Mouse (Mus musculus) lung, postnatal 4 days (tissue): ENCODE measurements around the gene Sema3b.
"Not testable (repeated sequence)": the region's sequence is repeated elsewhere in the genome, so short reads cannot be mapped to it uniquely, and the experiment has no call there.

ENCODE experiments used
- DNase-seq, 2 experiments: peaks; one replicate each; pipeline ENCODE4 v3.0.0; 2021

Sema3b gene

DNA sequence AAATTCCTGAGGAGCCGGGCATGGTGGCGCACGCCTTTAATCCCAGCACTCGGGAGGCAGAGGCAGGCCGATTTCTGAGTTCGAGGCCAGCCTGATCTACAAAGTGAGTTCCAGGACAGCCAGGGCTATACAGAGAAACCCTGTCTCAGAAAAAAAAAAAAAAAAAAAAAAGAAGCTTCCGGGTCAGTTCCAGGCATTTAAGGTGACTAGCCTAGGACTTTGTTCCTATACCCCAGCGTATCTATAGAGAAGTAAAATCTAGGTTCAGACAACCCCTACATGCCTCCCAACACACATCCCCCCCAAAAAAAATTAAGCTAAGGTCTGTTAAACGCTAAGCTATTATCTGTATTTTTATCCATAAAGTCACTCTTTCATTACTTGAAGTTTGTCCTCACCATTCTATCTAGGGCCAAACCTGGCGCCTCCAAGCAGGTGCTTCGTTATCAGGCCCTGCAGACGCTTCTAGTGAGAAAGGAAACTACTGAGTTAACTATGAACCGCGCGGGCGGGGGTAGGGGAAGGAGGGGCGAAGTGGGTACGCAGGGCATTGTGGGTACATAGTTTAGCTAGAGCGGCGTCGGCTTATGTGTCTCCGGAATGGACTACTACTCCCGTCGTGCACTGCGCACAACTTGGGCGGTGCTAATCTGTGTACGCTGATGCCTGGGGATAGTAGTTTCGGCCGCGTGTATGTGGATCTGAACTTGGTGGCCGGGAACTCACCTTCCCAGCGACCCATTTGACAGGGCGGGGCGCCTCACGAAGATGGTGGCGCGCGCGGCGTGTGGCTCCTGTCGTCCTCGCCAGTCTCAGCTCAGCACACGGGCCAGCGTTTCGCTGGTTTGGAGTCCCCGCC, 21.8 kb downstream of the Sema3b start, which contains the start of gene Ifrd2:
Gene Ifrd2, plus strand, starts transcription at position 669 of the 859 bp plus-strand sequence.
- DNase-seq = peak; percentile 98 to 99

DNA sequence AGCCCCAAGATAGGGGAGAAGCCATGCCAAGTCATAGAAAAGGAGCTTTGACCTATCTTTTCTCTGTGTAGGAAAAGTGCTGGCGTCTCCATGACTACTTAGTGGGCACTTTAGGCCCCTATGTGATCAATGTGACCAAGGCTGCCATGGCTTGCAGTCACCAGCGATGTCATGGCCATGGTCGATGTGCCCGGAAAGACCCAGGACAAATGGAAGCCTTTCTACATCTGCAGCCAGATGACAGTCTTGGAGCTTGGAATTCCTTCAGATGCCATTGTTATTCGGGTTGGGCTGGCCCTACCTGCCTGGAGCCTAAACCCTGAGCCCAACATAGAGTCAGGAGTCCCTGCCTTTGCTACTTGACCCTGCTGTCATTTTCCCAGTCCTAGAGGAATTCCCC, 22.5 kb downstream of the Sema3b start:
- no peak for DNase-seq

DNA sequence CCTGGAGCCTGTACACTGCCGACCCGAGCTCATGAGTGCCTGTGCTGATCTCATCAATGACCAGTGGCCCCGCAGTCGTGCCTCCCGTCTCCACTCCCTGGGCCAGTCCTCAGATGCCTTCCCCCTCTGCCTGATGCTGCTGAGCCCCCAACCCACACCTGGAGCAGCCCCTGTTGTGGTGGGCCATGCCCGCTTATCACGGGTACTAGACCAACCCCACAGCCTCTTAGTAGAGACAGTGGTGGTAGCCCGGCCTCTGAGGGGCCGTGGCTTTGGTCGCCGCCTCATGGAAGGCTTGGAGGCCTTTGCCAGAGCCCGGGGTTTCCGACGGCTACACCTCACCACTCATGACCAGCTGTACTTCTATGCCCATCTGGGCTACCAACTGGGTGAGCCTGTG, 25.9 kb downstream of the Sema3b start:
- no peak for DNase-seq

DNA sequence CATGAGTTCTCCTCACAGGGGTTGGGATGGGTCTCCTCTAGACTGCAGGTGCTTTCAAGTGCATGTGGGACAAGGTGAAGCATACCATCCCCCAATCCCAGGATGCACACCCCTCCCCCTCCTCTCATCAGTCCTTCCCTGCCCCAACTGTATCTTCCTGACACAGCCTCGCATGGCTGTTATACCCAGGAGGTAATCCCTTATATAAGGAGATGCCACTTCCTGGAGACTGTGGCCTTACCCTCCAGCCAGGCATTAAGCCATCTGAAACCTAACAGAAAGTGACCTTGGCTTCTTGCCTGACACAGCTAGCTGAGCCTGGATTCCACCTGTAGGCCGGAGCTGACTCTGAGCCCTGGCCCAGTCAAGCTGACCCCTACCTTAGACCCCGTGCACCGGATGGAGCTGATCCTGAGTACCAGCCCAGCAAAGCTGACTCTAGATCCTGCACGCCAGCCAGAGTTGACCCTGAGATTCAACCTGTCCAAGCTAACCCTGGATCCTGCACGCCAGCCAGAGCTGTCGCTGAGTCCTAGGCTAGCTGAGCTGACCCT, 26.4 kb downstream of the Sema3b start:
- no peak for DNase-seq

DNA sequence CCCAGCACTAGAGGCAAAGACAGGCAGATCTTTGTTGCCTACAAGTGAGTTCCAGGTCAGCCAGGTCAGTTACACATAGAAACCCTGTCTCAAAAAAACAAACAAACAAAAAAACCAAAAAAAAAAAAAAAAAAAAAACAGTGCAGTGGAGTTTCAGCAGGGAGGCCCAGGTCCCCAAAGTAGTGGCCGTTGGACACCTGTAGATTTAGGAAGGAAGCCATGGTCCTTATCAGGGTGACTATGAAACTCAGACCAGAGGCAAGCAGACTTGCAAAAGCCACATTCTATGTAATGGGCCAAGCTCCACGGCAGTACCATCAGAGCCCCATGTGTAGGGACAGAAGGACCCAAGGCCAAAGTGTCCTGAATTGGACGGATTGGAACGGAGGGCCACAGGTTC, 27.4 kb downstream of the Sema3b start:
- no peak for DNase-seq

DNA sequence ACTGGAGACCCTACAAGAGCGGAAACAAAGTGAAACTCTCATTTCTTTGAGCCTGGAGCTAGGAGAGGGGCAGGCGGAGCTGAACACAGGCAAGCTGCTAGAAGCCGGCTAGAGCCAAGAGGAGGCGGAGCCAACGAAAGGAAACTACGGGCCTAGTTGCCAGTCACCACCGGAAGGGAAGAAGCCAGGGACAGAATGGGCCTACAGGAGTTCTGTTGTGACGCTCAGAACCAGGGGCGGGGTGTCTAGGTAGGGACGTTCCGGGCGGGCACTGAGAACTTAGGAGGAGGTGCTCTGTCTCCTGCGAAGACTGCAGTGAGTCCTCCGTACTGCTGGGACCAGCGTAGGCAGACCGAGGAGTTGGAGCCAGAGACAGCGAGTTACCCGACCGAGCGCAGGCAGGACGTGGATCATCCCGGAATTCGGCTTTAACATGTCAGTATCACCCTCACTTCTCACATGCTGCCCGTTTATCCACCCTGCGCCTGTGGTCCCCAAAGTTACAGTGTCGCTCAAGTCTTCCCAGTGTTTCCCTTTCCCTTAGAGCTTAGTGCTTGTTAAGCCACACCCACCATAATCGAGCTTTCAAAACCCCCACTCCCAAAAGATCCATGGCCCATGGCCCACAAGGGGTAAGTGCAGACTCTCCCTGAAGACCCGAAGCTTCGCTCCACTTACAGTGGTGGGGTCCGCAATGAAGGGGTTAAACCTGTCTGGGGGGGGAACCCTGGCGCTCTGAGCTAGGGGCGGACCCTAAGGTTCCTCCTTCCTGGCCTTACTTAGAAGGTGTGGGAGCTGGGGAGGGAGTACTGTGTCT, 28.3 kb downstream of the Sema3b start, which contains the start of gene Hyal3:
Gene Hyal3, plus strand, starts transcription at position 318 of the 817 bp plus-strand sequence.
- peak; percentile 93 to 96 for DNase-seq

DNA sequence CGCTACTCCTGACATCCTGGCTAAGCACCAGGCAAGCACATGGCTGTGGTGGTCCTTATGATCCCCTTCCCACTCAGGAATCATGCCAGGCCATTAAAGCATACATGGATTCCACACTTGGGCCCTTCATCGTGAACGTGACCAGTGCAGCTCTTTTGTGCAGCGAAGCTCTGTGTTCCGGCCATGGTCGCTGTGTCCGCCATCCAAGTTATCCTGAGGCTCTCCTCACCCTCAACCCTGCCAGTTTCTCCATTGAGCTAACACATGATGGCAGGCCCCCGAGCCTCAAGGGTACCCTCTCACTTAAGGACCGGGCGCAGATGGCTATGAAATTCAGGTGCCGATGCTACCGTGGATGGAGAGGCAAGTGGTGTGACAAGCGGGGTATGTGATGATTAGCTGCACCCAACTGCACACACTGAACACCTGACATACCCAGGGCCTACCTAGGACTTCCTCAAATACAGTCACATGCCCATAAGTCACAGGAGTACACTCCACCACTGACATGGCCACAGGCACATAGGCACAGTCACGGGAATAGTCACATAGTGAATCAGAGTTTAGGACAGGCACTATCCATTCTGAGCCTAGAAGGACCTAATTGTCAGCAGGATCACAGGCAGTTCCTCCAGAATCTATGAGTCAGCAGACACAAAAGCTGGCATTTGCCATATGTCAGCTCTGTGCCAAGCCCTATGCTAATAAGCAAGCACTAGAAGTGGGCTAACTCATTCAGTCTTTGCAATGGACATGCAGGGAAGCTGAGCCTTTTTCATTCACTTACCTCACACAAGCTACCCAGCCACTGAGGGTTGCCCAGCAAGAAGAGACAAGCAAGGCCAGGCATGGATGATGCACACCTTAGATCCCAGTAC, 29.8 kb downstream of the Sema3b start:
- DNase-seq = no peak

DNA sequence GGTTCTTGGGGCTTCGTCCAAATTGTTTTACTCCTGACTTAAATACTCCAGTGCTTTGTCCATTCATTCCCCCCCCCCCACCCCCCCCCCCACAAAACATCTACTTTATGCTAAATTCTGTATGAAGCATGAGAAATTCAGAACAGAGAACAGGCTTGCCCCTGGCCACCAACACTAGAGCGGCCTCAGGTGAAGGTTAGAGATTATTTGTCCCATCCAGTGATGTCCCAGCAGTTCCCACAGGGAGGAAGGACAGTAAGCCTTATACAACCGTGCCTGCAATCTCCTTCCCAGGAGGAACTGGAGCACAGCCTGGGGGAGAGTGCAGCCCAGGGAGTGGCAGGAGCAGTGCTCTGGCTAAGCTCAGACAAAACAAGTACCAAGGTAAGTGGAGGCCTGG, 30.4 kb downstream of the Sema3b start, which contains the start of gene Naa80:
Gene Naa80, plus strand, starts transcription at position 301 of the 400 bp plus-strand sequence.
- no peak for DNase-seq

DNA sequence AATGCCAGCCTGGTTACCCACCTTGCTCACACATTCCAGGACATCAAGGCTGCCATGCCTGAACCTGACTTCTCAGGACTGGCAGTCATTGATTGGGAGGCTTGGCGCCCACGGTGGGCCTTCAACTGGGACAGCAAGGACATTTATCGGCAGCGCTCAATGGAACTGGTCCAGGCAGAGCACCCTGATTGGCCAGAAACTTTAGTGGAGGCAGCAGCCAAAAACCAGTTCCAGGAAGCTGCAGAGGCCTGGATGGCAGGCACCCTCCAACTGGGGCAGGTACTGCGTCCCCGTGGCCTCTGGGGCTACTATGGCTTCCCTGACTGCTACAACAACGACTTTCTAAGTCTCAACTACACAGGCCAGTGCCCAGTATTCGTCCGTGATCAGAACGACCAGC, 31.2 kb downstream of the Sema3b start:
- no peak for DNase-seq

DNA sequence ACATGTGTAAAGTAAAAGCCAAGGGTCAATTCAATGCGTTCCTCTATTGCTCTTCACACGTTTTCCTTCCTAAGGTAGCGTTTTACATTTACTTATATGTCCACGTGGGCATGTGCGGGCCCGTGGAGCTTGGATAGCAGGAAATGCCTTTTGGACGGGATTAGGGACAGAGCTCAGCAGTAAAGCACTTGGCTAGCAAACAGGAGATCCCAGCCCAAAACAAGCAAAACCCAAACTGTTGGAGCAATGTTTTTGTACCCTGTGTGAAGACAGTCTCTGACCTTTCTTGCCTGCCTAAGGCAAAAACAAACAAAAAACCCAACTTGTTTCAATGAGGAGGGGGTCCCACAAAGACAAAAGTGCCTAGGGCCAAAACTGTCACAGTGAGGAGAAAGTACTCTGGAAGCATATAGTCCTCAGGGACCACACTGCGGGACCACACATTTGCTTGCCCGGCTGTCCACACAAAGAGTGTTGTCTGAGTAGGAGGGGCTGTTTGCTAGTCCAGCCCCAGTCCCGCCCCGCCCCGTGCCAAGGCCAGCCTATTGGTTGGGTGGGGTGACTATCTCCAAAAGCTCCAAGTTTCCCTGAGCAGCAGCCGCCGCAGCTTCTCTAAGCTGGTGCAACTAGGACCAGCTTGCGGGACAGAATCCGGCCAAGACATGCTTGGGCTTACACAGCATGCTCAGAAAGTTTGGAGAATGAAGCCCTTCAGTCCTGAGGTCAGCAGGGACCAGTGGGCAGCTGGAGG, 32.5 kb downstream of the Sema3b start, which contains the start of gene Hyal1:
Gene Hyal1, plus strand, starts transcription at position 571 of the 751 bp plus-strand sequence.
- DNase-seq = peak; percentile 88

DNA sequence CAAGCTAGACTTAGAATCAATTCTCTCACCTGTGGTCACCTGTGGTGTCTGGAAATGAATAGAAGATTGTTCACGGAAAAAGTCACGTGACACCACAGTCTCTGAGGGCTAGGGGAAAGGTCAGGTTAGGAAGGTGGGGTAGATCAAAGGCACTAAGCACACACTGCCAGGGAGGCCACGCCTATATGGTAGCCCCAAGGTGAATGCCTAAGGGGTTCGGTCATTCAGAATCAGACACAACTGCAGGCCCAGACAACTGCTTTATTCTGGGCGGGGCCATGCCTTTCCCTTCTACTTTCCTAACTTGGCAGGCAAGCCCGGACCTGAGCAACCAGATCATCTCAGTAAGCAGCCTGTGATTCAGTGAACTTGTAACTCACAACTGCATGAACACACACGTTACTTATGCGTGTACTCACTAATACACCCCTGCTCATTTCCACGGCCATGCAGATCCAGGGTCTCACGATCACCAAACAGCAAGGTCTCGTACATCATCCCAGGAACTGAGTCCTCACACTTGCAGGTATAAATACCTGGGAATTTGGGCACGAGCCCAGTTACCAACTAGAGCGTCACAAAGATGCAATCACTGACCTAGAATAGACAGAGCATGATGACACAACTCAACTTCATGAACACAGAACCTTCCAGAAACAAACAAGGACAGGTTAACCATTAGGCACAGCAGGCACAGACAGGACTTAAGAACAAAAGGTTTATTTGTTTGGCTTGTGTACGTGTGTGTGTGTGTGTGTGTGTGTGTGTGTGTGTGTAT, 33.3 kb downstream of the Sema3b start:
- no peak for DNase-seq

DNA sequence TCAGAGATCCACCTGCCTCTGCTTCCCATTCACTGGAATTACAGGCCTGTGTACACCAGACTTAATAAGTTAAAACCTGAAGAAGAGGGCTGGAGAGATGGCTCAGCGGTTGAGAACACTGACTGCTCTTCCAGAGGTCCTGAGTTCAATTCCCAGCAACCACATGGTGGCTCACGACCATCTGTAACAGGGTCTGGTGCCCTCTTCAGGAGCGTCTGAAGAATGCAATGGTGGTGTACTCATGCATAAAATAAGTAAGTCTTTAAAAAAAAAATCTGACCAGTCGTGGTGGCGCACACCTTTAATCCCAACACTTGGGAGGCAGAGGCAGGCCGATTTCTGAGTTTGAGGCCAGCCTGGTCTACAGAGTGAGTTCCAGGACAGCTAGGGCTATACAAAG, 35.3 kb downstream of the Sema3b start:
- not testable (repeated sequence) for DNase-seq

DNA sequence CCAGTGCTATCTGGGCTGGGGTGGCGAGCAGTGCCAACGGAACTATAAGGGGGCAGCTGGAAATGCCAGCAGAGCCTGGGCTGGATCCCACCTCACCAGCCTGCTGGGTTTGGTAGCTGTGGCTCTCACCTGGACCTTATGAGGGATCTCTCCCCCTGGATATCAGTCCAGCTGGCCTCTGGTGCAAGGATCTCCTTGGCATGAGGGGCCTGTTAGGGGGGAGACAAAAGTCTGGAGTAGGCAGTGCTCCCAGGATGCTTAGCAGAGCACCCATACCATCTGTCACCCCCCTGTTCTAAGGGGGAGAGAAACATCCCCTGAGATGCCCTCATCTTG, 36.7 kb downstream of the Sema3b start:
- DNase-seq = no peak

DNA sequence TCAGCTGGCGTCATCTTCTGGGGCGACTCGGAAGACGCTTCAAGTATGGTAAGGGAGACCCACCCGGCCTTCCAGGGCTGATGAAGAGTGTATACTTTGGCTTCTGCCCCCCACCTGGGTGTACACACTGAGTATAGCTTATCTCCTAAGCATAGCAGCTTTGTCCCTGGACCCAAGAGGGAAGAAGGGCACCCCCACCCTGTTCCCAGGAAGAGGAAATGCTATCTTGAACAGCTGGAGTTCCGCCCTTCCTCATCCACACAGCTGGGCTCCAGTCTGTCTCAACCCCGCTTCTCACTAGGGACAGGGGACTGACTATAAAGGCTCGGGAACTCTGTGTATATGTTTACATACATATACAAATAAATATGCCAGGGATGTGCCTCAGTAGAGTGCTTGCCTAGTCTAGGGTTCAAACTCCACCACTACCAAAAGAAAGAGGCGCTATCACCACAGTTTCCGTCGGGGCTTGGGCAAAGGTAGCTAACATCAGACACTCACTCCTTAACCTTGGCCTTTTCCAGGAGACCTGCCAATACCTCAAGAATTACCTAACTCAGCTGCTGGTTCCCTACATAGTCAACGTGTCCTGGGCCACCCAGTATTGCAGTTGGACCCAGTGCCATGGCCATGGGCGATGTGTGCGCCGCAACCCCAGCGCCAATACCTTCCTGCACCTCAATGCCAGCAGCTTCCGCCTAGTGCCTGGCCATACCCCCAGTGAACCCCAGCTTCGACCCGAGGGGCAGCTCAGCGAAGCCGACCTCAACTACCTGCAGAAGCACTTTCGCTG, 37.3 kb downstream of the Sema3b start:
- DNase-seq = peak in 1 of 2 experiments; percentile 52

DNA sequence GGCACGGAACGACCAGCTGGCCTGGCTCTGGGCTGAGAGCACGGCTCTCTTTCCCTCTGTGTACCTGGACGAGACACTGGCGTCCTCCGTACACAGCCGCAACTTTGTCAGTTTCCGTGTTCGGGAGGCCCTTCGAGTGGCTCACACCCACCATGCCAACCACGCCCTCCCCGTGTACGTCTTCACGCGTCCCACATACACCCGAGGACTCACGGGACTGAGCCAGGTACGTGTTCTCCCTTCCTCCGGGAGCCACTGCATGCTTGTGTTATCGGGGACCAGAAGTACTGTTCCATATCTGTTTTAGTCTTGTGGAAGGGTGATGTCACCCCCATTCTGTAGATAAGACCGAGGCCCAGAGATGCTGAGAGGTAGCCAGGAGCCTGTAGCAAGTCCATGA, 38.2 kb downstream of the Sema3b start:
- DNase-seq = peak in 1 of 2 experiments; percentile 34

DNA sequence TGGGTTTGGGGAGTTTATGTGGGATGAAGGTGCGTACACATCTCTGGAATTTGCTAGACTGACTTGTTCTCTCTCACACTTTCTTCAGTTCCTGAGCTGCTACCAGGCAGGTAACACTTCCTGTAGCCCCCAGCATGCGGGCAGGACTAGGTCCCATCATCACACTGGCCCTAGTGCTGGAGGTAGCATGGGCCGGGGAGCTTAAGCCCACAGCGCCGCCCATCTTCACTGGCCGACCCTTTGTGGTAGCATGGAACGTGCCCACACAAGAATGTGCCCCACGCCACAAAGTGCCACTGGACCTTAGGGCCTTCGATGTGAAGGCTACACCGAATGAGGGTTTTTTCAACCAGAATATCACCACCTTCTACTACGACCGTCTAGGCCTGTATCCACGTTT, 39.0 kb downstream of the Sema3b start:
- peak in 1 of 2 experiments; percentile 47 for DNase-seq

DNA sequence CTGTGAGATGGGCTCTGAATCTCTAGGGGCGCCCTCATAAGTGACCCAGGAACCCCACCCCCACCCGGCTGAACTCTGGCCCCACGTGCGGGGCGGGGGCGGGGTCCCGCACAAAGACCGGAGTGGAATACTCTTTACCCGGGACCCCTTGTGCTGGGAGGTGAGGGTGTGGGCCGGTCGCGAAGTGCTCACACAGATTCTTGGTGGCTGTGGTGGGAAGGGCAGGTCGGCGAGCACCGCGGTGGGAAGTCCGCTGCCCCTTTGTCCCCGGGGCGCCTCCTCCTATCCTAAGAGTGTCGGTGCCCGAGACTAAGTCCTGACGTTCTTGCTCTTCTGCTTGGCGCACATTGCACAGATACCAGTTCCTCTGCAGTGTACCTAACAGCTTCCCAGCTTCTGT, 39.8 kb downstream of the Sema3b start:
- DNase-seq = no peak

DNA sequence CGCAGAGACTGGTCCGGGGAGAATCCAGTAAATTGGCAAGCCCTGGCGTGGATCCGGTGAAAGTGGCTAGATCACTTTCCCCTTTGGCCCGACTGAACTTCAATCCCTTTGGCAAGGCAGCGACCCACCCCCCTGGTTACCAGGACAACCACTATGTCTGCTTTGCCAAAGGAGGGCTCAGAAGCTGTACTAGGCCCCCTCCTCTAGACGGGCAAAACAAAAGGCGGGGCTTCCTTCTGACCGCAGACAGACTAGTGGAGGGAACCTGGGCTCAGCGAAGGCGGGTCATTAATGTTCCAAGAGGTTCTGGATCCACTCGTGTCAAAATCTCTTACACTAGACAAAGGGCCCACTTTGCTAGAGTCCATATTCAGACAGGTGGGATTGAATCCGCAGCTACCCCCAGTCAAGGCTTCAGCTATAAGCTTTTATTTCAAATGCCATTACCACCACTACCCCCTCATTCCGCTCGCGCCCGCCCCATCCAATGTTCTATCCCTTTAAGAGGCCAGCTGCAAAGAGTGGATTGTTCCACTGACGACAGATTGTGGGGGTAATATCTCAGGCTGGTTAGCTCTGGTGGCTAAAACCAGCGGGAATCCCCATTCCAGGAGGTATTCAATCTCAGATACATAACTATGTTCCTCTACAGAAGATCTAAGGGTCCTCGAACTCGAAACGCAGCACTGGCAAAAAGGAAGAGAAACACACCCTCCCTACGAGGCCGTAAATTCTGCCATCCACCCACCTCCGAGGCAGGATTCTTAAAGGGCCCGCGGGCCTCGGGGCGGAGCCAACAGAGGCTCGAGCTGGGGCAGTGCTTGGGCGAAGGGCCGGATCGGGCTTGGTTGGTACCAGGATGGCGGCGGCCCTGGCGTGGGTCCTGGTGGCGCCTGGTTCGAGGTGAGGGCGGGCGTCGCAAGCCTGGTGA, 40.4 kb downstream of the Sema3b start:
- peak; percentile 90 to 92 for DNase-seq
